Mouse (Mus musculus): ENCODE data around the gene Map3k21. TPM values are rescaled to one million over a fixed set of nuclear protein-coding genes. Genes with fewer than 3 reads are reported as not detected.

The Map3k21 gene
- under 1 TPM; 0.22 to 0.96 TPM for total RNA-seq (2021)
- long read RNA-seq, experiment 1 = 0 reads
- long read RNA-seq, experiment 2, full-length matches to known transcripts = 1 of 2 reads
- long read RNA-seq, experiment 2, partial matches to known transcripts = 1 of 2 reads
- long read RNA-seq, experiment 2, other reads (novel, unspliced or antisense) = 0 of 2 reads

DNA sequence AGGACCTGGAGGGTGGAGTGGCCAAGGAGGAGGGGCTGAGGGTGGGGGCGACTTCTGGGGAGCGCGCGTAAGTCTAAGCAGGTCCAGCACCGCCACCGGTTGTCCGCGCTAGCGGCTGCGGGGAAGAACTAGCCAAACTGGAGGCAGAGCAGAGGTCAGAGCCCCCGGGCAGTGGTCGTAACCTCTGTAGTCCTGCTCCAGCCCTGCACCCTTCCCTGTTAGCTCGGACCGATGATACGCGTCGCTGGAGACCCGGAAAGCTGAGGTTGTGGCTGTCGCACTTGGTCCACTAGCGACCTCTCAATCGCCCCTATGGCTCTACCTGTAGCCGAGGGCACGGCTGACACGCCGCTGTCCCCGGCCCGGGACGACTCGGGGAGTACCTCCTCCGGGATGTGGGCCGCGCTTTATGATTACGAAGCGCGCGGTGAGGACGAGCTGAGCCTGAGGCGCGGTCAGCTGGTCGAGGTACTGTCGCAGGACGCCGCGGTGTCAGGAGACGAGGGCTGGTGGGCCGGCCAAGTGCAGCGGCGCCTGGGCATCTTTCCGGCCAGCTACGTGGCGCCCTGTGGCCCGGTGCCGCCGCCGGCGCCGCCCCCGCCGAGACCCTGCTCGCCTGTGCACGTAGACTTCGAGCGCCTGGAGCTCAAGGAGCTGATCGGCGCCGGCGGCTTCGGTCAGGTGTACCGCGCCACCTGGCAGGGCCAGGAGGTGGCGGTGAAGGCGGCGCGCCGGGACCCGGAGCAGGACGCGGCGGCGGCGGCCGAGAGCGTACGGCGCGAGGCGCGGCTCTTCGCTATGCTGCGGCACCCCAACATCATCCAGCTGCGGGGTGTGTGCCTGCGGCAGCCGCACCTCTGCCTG, at the start of gene Map3k21:
TSS of gene Map3k21 (plus strand) at position 86 of the 864 bp plus-strand sequence.
- DNase-seq (ENCODE audit: low spot score in 2 of 2) = peak; percentile 25 to 29

- no peak for DNase-seq (ENCODE audit: low spot score in 2 of 2)
These were observed 44.1 kb upstream of the Map3k21 start for GRCm38 (mm10) chr8:125866125-125866524.

DNA sequence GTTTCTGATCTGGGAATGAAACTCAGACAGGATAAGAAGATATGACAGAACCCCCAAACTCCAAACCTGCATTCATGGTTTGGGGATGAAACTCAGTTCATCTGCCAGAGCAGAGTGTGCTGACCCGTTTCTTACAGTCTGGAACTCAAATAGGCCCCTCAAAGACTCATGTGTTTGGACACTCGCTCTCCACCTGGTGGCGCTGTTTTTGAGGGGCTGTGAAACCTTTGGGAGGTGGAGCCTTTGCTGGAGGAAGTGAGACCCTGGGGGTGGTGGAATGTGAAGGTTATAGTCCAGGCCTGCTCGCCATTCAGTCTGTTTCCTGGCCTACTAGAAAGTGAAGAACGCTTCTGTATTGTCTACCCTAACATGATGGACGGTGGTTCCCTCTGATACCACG, 41.7 kb upstream of the Map3k21 start:
- no peak for DNase-seq (ENCODE audit: low spot score in 2 of 2)

GRCm38 (mm10) chr8:125869739-125870138, 40.5 kb upstream of the Map3k21 start:
- DNase-seq (ENCODE audit: low spot score in 2 of 2) = no peak

DNA sequence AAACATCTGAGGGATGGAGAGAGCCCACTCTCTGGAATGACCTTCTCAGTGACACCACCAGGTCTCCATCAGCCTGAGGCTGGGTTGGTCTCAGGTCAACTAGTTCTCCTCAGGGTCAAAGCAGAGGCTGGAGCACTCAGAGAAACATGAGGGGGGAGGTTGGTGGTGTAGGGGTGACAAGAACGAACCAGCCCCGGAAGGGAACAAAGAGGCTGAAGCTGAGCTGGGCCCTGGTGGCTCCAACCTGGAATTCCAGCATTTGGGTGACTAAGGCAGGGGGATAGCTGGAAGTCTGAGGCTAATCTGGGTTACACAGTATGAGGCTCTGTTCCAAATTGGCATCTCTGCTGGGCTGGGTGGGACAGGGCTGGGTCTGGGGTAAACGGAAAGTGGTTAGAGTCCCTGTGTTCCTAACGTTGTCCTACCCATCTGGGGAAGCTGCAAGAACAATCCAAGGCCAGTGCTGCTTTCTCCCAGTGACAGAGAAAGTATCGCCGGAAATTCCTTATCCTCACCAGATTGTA, 40.0 kb upstream of the Map3k21 start:
- DNase-seq (ENCODE audit: low spot score in 2 of 2) = no peak

DNA sequence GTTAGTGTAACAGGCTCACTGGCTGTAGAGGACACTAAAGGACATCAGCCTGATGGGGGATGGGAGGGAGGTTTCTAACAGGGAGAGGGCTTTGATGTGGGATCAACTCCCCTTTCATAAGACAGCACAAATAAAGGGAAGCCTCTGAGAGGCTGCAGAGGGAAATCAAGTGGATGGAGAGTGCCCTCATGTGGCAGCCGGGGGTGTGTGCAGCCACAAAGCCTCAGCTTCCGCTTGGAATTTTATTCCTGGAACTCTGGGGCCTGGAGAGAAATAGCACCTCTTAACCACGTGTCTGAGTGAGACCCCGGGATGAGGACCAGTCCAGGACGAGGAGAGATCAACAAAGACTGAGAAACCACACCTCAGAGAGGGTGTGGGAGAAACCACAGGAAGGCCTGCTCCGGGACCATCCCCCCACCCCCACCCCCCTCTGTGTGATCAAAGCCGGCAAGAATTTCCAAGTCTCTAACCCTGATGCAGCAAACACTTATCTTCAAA, 39.4 kb upstream of the Map3k21 start:
- peak; percentile 72 to 73 for DNase-seq (ENCODE audit: low spot score in 2 of 2)

DNA sequence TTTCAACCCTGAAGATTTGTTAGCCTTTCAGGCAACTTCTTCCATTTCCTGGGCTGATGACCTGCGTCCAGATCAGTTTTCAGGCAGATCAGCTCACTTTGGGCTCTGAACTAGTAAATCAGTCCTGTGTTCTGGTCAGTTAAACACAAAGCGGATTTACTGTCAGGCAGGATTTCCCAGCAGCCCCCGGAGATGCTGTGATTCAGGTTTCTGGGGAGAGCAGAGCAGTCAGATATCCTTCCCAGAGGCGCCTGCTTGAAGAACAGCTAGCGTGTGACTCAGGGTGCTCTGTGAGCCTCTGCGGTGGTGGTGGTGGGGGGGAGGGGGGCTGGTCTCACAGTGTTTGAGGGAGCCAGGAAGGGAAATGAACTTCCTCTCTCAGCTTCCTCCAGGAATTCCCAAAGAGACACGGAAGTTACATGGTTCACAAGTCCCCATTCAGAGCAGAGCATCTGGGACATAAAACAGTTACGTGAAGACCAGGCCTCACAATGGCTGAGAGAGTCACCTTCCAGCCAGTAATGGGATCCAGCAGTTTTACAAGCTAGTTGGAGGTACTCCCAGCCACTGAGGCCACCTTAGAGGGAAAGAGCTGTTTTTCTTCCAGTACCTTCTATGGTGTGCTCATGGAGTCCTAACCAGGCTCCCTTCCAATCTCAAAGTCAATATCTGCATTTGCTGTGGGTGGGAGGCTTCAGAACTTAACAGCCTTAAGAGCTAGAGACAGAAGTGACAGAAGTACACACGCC, 37.6 kb upstream of the Map3k21 start:
- DNase-seq (ENCODE audit: low spot score in 2 of 2) = no peak

DNA sequence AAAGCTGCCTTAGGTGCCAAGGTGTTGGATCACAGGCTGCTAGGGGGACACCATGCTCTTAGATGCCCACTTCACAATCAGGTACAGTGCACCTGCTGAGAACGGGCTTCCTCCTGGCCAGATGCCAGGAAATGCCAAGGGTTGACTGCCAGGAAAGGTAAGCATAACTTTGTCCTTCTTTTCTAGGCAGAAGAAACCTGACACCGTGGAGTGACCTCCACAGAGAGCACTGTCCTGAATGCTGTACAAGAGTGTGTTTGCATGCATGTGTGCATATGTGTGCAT, 37.1 kb upstream of the Map3k21 start:
- DNase-seq (ENCODE audit: low spot score in 2 of 2) = no peak

DNA sequence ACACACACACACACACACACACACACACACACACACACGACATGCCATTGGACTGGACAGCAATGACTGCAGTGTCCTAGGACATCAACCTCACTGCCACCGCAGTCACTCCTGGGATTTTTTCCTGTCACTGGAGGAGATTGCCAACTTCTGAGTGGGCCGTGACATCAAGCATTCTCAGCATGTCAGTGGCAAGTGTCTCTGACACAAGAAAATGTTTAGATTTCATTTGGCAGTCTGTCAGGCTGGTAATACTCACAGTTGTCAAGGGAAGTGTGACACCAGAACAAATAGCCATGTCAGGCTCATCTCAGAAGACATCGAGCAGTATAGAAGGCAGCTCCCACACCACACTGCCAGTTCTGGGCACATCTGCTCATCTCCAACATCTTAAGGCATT, 29.8 kb upstream of the Map3k21 start:
- no peak for DNase-seq (ENCODE audit: low spot score in 2 of 2)

GRCm38 (mm10) chr8:125887549-125887948, 22.7 kb upstream of the Map3k21 start:
- DNase-seq (ENCODE audit: low spot score in 2 of 2) = no peak

DNA sequence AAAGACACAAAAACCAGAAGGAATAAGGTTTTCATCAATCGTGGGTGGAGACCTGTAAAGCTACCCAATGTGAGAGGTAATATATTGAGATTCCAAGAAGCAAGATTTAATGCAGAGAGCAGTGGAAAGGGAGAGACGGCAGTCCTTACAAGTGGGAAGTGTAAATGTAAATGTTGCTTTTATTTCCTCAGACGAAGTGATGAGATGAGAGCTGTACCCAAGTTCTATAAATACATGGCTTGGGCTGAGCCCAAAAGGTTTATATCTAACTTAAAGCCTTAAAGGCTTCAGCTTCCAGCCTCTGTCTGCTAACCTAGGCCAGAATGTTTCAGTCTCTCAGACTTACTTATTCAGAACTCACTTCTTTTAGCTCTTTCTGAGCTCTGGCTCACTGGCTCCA, 20.3 kb upstream of the Map3k21 start:
- no peak for DNase-seq (ENCODE audit: low spot score in 2 of 2)

- no peak for DNase-seq (ENCODE audit: low spot score in 2 of 2)
These were observed 12.9 kb upstream of the Map3k21 start for GRCm38 (mm10) chr8:125897388-125897787.

- DNase-seq (ENCODE audit: low spot score in 2 of 2) = no peak
These were observed 12.1 kb upstream of the Map3k21 start, which contains the start of gene Pcnx2 for GRCm38 (mm10) chr8:125897868-125898788. Gene Pcnx2, minus strand, starts transcription at chr8:125898317.

- peak in 1 of 2 experiments; percentile 52 for DNase-seq (ENCODE audit: low spot score in 2 of 2)
These were observed 11.4 kb upstream of the Map3k21 start for GRCm38 (mm10) chr8:125898899-125899298.

- DNase-seq (ENCODE audit: low spot score in 2 of 2) = no peak
These were observed 9.1 kb upstream of the Map3k21 start for GRCm38 (mm10) chr8:125901167-125901566.

GRCm38 (mm10) chr8:125902521-125902920, 7.7 kb upstream of the Map3k21 start:
- DNase-seq (ENCODE audit: low spot score in 2 of 2) = no peak

DNA sequence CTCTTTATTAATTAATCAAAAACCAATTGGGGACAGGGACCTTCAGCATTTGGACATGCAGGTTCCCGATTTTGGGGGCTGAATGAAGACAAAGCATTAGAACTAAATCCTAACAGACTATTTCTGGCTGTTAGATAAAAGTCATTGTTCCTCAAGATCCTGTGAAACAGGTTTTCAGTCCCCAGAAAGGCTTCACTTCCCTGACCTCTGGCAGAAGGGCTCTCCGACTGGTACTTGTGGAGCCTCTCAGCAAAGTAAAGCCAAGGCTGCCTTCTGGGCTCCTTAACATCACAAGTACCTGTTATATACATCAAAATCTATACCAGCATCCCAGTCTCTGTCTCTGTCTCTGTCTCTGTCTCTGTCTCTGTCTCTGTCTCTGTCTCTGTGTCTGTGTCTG, 4.9 kb upstream of the Map3k21 start:
- DNase-seq (ENCODE audit: low spot score in 2 of 2) = no peak

- DNase-seq (ENCODE audit: low spot score in 2 of 2) = no peak
These were observed 2.9 kb upstream of the Map3k21 start for GRCm38 (mm10) chr8:125907311-125907710.

GRCm38 (mm10) chr8:125909661-125910364, 437 bp upstream of the Map3k21 start:
- DNase-seq (ENCODE audit: low spot score in 2 of 2) = peak; percentile 42 to 53

- DNase-seq (ENCODE audit: low spot score in 2 of 2) = no peak
These were observed 955 bp downstream of the Map3k21 start for GRCm38 (mm10) chr8:125911229-125911580.

All from adrenal gland, adult 18-20 months (tissue).